In the genomic region with DNA sequence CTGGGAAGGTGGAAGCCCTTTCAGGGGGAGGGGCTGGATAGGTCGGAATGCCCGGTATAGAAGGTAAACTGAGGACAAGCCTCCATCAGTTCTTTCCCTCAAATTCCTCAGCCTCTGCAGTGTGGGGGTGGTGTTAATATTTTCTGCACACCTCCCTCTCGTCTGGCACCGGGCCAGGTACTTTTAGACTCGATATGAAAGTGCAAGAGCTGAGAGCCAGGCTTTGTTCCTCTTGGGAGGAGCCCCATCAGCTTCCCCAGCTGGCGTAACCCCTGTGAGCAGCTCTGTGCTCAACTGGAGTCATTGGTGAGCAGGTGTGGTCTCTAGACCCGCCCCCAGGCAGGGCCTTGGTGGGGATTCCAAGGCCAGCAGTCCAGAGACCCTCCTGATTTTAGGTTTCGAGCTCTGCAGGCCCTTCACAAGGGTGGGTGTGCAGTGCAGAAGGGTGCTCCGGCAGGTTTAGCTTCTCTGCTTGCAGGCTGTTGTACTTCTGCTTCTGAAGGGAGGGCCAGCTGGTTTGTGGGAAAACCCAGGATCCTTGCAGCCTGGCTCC, we compare ENCODE assay signal across 8 mouse cellular contexts. TPM values are rescaled to one million over a fixed set of nuclear protein-coding genes. Genes with fewer than 3 reads are reported as not detected.
DNase-seq lines count a peak whose midpoint lies in the region; ATAC-seq and TF ChIP-seq lines count a peak whose summit lies in the region.

No protein-coding gene starts in this region.

- TF ChIP-seq EP300 in stomach, postnatal 0 days (optimal IDR thresholded peaks at IDR 0.05): no peak

- no peak for TF ChIP-seq CTCF in stomach, postnatal 0 days (IDR thresholded peaks at IDR 0.05; ENCODE audit: low read depth)

- H3K4me1 ChIP-seq in forebrain, embryonic 15.5 days: peaks cover 34% of the 10 kb centered on the region
- peaks cover 10% of the 10 kb centered on the region; the same call in 1 of the 2 replicates for H3K4me1 ChIP-seq in intestine, embryonic 14.5 days (replicated peaks; ENCODE audit: control insufficient read depth, insufficient read depth, low read length)
- H3K4me1 ChIP-seq in limb, embryonic 10.5 days: peaks cover 57% of the 10 kb centered on the region
- peaks cover 40% of the 10 kb centered on the region for H3K4me1 ChIP-seq in midbrain, embryonic 15.5 days
- H3K4me1 ChIP-seq in stomach, postnatal 0 days (replicated peaks; ENCODE audit: control insufficient read depth, insufficient read depth): no peaks in the 10 kb centered on the region

- H3K4me3 ChIP-seq in forebrain, embryonic 15.5 days: peak overlapping the region; percentile 20; the same call in 1 of the 2 replicates
- peak overlapping the region; percentile 15; the same call in 1 of the 2 replicates for H3K4me3 ChIP-seq in intestine, embryonic 14.5 days (ENCODE audit: low read depth, low read length)
- peak overlapping the region; percentile 25 for H3K4me3 ChIP-seq in limb, embryonic 10.5 days
- H3K4me3 ChIP-seq in midbrain, embryonic 15.5 days: peak overlapping the region; percentile 22; the same call in 1 of the 2 replicates
- H3K4me3 ChIP-seq in stomach, postnatal 0 days (ENCODE audit: low read depth, low read length): no peak overlapping the region

- no peaks in the 10 kb centered on the region for H3K9me3 ChIP-seq in forebrain, embryonic 15.5 days
- no peaks in the 10 kb centered on the region for H3K9me3 ChIP-seq in intestine, embryonic 14.5 days (ENCODE audit: control insufficient read depth, low read length)
- no peaks in the 10 kb centered on the region for H3K9me3 ChIP-seq in limb, embryonic 10.5 days (replicated peaks)
- no peaks in the 10 kb centered on the region for H3K9me3 ChIP-seq in midbrain, embryonic 15.5 days
- H3K9me3 ChIP-seq in stomach, postnatal 0 days (ENCODE audit: control insufficient read depth, low read length): no peaks in the 10 kb centered on the region

- H3K27ac ChIP-seq in forebrain, embryonic 15.5 days (replicated peaks): no peak overlapping the region
- no peak overlapping the region for H3K27ac ChIP-seq in intestine, embryonic 14.5 days (ENCODE audit: low read depth)
- H3K27ac ChIP-seq in limb, embryonic 10.5 days: peak overlapping the region; percentile 71
- H3K27ac ChIP-seq in midbrain, embryonic 15.5 days: no peak overlapping the region
- H3K27ac ChIP-seq in stomach, postnatal 0 days (replicated peaks): peak overlapping the region; percentile 61

- peak; percentile 87 for DNase-seq in CD4-positive, CD25-positive, alpha-beta regulatory T cell, adult 2 months (ENCODE audit: low read depth, low spot score)
- DNase-seq in NIH3T3 (ENCODE audit: low read depth): peak; percentile 4
- DNase-seq in intestine, embryonic 14.5 days (ENCODE audit: low spot score): peak; percentile 66
- no peak for DNase-seq in limb, embryonic 10.5 days (ENCODE audit: low spot score)
- DNase-seq in stomach, postnatal 0 days (ENCODE audit: low spot score): peak; percentile 83
- no peak for DNase-seq in c-Kit-positive CD71-positive TER-119-positive erythroid progenitor cells, embryonic 14.5 days (ENCODE audit: low spot score)

- WGBS in forebrain, embryonic 15.5 days: 22% methylated on average over 9 of the region's 9 CpGs
- WGBS in intestine, embryonic 14.5 days: 29% methylated on average over 9 of the region's 9 CpGs
- WGBS in limb, embryonic 10.5 days: 36% methylated on average over 9 of the region's 9 CpGs
- WGBS in midbrain, embryonic 15.5 days: 21% methylated on average over 9 of the region's 9 CpGs
- 17% methylated on average over 9 of the region's 9 CpGs for WGBS in stomach, postnatal 0 days

- H3K27me3 ChIP-seq in forebrain, embryonic 15.5 days: no peaks in the 10 kb centered on the region
- H3K27me3 ChIP-seq in intestine, embryonic 14.5 days (replicated peaks; ENCODE audit: control insufficient read depth, insufficient read depth, low read length): no peaks in the 10 kb centered on the region
- no peaks in the 10 kb centered on the region for H3K27me3 ChIP-seq in limb, embryonic 10.5 days (ENCODE audit: low read depth, poor library complexity, severe bottlenecking)
- no peaks in the 10 kb centered on the region for H3K27me3 ChIP-seq in midbrain, embryonic 15.5 days (replicated peaks)
- H3K27me3 ChIP-seq in stomach, postnatal 0 days (ENCODE audit: control insufficient read depth, insufficient read depth, low read length): no peaks in the 10 kb centered on the region

- no peaks in the 10 kb centered on the region for H3K36me3 ChIP-seq in forebrain, embryonic 15.5 days
- H3K36me3 ChIP-seq in intestine, embryonic 14.5 days (ENCODE audit: control insufficient read depth, insufficient read depth, low read length): 0 out of 2 replicates have a peak, but pooled peaks cover 9% of the 10 kb centered on the region
- peaks cover 29% of the 10 kb centered on the region for H3K36me3 ChIP-seq in limb, embryonic 10.5 days
- peaks cover 15% of the 10 kb centered on the region for H3K36me3 ChIP-seq in midbrain, embryonic 15.5 days (replicated peaks)
- no peaks in the 10 kb centered on the region for H3K36me3 ChIP-seq in stomach, postnatal 0 days (ENCODE audit: control insufficient read depth, insufficient read depth, low read length)

- peak; percentile 34; the same call in 1 of the 2 replicates for ATAC-seq in forebrain, embryonic 15.5 days (replicated peaks)
- ATAC-seq in intestine, embryonic 14.5 days (replicated peaks; ENCODE audit: low FRiP score, low TSS enrichment, low read depth): peak; percentile 63
- ATAC-seq in midbrain, embryonic 15.5 days (replicated peaks): no peak
- ATAC-seq in stomach, postnatal 0 days (ENCODE audit: low FRiP score, low TSS enrichment): peak; percentile 87

- peak overlapping the region; percentile 34 for H3K4me2 ChIP-seq in forebrain, embryonic 15.5 days (replicated peaks)
- peak overlapping the region; percentile 46 for H3K4me2 ChIP-seq in intestine, embryonic 14.5 days (ENCODE audit: low read length)
- H3K4me2 ChIP-seq in midbrain, embryonic 15.5 days: peak overlapping the region; percentile 47
- H3K4me2 ChIP-seq in stomach, postnatal 0 days (replicated peaks; ENCODE audit: low read depth): peak overlapping the region; percentile 47

- H3K9ac ChIP-seq in forebrain, embryonic 15.5 days (replicated peaks): peak overlapping the region; percentile 14; the same call in 1 of the 2 replicates
- 0 out of 2 replicates have a peak overlapping the region, but pooled peaks have one; percentile 20 for H3K9ac ChIP-seq in intestine, embryonic 14.5 days (ENCODE audit: low read length)
- 0 out of 2 replicates have a peak overlapping the region, but pooled peaks have one; percentile 3 for H3K9ac ChIP-seq in midbrain, embryonic 15.5 days
- 0 out of 2 replicates have a peak overlapping the region, but pooled peaks have one; percentile 9 for H3K9ac ChIP-seq in stomach, postnatal 0 days (ENCODE audit: low read length)

RNA-seq across cellular contexts. Expression of a gene that starts 4.7 kb away (rescaled TPM):
- polyA plus RNA-seq in forebrain, embryonic 15.5 days (2015; fragmentation: Nextera tagmentation; extraction: Ambion mirVana): 5.3 and 5.7 TPM in 2 replicates
- 3.7 and 3.8 TPM in 2 replicates for polyA plus RNA-seq in intestine, embryonic 14.5 days (2014; fragmentation: Nextera tagmentation; extraction: Ambion mirVana)
- 12.0 and 14.1 TPM in 2 replicates for polyA plus RNA-seq in limb, embryonic 10.5 days (2016; fragmentation: Nextera tagmentation; extraction: Ambion mirVana)
- 10.0 and 11.2 TPM in 2 replicates for polyA plus RNA-seq in midbrain, embryonic 15.5 days (2015; fragmentation: Nextera tagmentation; extraction: Ambion mirVana)
- polyA plus RNA-seq in stomach, postnatal 0 days (2015; fragmentation: Nextera tagmentation; extraction: Ambion mirVana): 0.84 and 0.94 TPM in 2 replicates

RNA-seq across cellular contexts. Expression of a gene that starts 15.9 kb away (rescaled TPM):
- 0.10 and 0.34 TPM in 2 replicates for polyA plus RNA-seq in forebrain, embryonic 15.5 days (2015; fragmentation: Nextera tagmentation; extraction: Ambion mirVana)
- not detected in 2 replicates for polyA plus RNA-seq in intestine, embryonic 14.5 days (2014; fragmentation: Nextera tagmentation; extraction: Ambion mirVana)
- 2.0 and 4.1 TPM in 2 replicates for polyA plus RNA-seq in limb, embryonic 10.5 days (2016; fragmentation: Nextera tagmentation; extraction: Ambion mirVana)
- 0.30 and 0.42 TPM in 2 replicates for polyA plus RNA-seq in midbrain, embryonic 15.5 days (2015; fragmentation: Nextera tagmentation; extraction: Ambion mirVana)
- 0.11 TPM in 2 replicates for polyA plus RNA-seq in stomach, postnatal 0 days (2015; fragmentation: Nextera tagmentation; extraction: Ambion mirVana)

RNA-seq across cellular contexts. Expression of a gene that starts 43.3 kb away (rescaled TPM):
- polyA plus RNA-seq in forebrain, embryonic 15.5 days (2015; fragmentation: Nextera tagmentation; extraction: Ambion mirVana): 0.45 TPM in 1 of 2 replicates, not detected in the other
- polyA plus RNA-seq in intestine, embryonic 14.5 days (2014; fragmentation: Nextera tagmentation; extraction: Ambion mirVana): 42.7 and 49.4 TPM in 2 replicates
- polyA plus RNA-seq in limb, embryonic 10.5 days (2016; fragmentation: Nextera tagmentation; extraction: Ambion mirVana): 6.3 and 12.2 TPM in 2 replicates
- polyA plus RNA-seq in midbrain, embryonic 15.5 days (2015; fragmentation: Nextera tagmentation; extraction: Ambion mirVana): 0.24 and 0.26 TPM in 2 replicates
- 3.4 and 3.5 TPM in 2 replicates for polyA plus RNA-seq in stomach, postnatal 0 days (2015; fragmentation: Nextera tagmentation; extraction: Ambion mirVana)

RNA-seq across cellular contexts. Expression of a gene that starts 59.5 kb away (rescaled TPM):
- polyA plus RNA-seq in forebrain, embryonic 15.5 days (2015; fragmentation: Nextera tagmentation; extraction: Ambion mirVana): 0.10 TPM in 1 of 2 replicates, not detected in the other
- polyA plus RNA-seq in intestine, embryonic 14.5 days (2014; fragmentation: Nextera tagmentation; extraction: Ambion mirVana): 0.22 TPM in 1 of 2 replicates, not detected in the other
- polyA plus RNA-seq in limb, embryonic 10.5 days (2016; fragmentation: Nextera tagmentation; extraction: Ambion mirVana): not detected in 2 replicates
- polyA plus RNA-seq in midbrain, embryonic 15.5 days (2015; fragmentation: Nextera tagmentation; extraction: Ambion mirVana): not detected in 2 replicates
- 0.11 and 0.12 TPM in 2 replicates for polyA plus RNA-seq in stomach, postnatal 0 days (2015; fragmentation: Nextera tagmentation; extraction: Ambion mirVana)

Comparison
In these comparisons a context has a peak if more than half of its experiments do, and no peak if none do; other contexts are left out.
1. DNase-seq: peak in CD4-positive, CD25-positive, alpha-beta regulatory T cell, adult 2 months (single experiment), NIH3T3 (single experiment), intestine, embryonic 14.5 days (single experiment) and stomach, postnatal 0 days (single experiment); none in limb, embryonic 10.5 days (single experiment) and c-Kit-positive CD71-positive TER-119-positive erythroid progenitor cells, embryonic 14.5 days (single experiment).
2. H3K27ac ChIP-seq: peak in limb, embryonic 10.5 days (single experiment) and stomach, postnatal 0 days (single experiment); none in forebrain, embryonic 15.5 days (single experiment), intestine, embryonic 14.5 days (single experiment) and midbrain, embryonic 15.5 days (single experiment).
3. Peak in every context shown above with its lines, with median percentiles within 50 percentile points of each other: H3K4me2 ChIP-seq and H3K9ac ChIP-seq.